Mouse (Mus musculus): ENCODE measurements around the gene Psapl1.
"Not testable (repeated sequence)": the region's sequence is repeated elsewhere in the genome, so short reads cannot be mapped to it uniquely, and the experiment has no call there.

The Psapl1 gene

DNA sequence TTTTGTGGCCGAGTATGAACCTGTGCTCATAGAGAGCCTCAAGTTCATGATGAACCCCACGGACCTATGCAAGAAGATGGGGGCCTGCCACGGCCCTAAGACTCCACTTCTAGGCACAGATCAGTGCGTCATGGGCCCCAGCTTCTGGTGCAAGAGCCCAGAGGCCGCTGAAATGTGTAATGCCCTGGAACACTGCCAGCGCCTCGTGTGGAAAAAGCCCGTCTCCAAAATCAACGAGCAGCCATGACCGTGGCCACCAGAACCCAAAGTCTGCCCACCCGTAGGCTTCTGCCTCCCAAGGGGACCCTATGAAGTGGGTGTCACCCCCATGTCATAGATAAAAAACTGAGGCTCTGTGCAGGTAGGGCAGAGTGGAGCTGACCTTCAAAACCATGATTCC lies 1.6 kb downstream of the Psapl1 start:
- peak in 1 of 2 experiments; percentile 20 for DNase-seq

- DNase-seq: no peak
Measured at GRCm38 (mm10) chr5:36208803-36209202, 5.0 kb downstream of the Psapl1 start.

- DNase-seq: no peak
Measured at GRCm38 (mm10) chr5:36213310-36213709, 9.5 kb downstream of the Psapl1 start.

DNA sequence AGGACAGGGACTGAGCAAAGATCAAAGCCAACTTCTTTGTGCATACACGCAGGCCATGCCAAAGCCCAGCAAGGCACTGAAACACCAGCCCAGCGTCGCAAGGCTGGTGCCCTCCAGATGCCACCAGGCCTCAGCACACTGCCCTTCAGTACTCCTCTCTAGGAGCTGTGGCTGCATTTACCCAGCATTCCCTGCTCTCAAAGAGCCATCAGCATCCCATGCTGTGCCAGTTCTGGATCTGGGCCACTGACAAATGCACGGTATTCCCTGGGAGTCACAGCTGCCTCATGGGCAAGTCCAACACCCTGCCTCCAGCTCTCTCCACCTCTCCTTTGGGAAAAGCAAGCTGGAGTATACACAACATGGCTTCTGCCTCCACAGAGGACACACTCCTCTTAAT lies 16.3 kb downstream of the Psapl1 start:
- no peak for DNase-seq

DNA sequence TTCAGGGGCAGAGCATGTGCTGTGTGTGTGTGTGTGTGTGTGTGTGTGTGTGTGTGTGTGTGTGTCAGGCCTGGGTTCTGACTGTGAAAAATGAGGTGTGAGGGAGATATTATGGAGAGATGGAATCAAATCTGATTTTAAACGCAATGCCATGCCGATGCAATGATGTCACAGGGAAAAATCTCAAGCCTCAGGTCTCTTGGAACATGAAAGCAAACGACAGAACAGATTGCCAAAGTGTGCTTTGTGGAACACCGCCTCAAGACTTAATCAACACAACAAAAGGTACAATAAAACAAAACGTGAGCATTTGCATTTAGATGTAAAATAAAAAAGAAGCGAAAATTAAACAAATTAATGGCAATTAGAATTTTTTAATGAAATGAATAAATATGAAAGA lies 16.8 kb downstream of the Psapl1 start:
- DNase-seq: no peak

DNA sequence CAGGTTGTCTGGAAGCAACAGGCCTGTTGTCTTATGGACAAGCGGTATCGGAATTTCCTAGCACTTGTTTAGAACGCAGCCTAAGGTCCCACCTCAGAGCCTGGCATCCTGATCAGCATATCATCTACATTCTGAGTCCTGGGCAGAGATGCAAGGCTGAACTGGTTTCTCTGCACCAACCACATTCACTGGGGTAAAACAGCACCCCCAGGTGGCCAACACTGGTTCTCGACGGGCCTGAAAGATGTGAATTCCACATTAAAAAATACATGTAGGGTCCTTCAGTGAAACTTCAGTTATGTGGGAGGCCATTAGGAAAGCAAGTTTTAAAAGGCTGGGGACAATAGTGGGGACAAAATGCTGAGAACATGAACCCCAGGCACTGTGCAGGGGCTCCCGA lies 20.0 kb downstream of the Psapl1 start:
- DNase-seq: peak; percentile 47 to 68

- DNase-seq: no peak
Measured at GRCm38 (mm10) chr5:36225855-36226254, 22.0 kb downstream of the Psapl1 start.

GRCm38 (mm10) chr5:36226296-36226695 lies 22.5 kb downstream of the Psapl1 start:
- DNase-seq: peak in 1 of 2 experiments; percentile 30

DNA sequence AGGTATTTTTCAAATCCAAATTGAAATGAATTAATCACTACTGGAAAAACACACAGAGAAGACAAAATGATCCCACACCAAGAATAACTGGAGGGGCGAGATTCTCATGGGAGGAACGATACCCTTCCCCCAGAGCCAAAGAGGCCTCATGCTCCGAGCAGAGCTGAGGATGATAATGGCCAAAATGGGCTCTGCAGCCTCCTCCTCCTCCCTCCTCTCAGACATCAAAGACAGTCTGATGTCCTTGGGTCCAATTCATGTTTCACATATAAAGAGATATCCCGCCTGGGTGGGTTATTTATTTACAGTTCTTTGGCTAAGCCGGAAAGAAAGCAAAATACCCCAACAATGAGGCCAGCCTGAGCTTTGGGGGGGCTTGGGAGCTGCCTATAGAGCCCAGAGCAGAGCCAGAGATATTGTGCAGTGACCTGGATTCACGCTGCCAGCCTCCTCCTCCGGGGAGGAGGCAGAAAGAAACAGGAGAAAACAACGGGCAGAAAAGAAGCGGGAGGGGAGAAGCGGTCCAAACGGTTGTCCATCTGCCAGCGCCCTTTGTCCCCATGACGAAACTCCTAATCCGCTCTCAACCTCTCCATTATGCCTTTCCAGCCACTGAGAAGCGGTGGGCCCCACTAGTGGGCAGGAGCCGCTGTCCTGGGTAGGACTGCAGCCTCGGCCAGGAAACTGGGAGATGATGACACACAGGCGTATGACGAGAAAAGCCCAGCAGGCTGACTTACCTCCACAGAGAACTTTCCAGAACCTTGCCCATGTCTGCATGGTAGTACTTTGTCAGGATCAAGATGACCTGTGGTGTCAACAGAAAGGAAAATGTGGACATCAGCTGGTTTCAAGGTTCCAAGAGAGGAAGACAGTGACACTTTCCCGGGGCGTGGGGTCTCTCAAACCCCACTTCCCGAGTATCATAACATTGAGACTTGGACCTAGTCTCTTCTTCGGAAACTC lies 24.9 kb downstream of the Psapl1 start:
- no peak for DNase-seq

- DNase-seq: no peak
Measured at GRCm38 (mm10) chr5:36230301-36230780, 26.5 kb downstream of the Psapl1 start.

- not testable (repeated sequence) for DNase-seq
Measured at GRCm38 (mm10) chr5:36237526-36237925, 33.7 kb downstream of the Psapl1 start.

GRCm38 (mm10) chr5:36248022-36248421 lies 44.2 kb downstream of the Psapl1 start:
- no peak for DNase-seq

- DNase-seq: peak; percentile 19 to 61
Measured at GRCm38 (mm10) chr5:36252746-36253504, 49.1 kb downstream of the Psapl1 start.

DNA sequence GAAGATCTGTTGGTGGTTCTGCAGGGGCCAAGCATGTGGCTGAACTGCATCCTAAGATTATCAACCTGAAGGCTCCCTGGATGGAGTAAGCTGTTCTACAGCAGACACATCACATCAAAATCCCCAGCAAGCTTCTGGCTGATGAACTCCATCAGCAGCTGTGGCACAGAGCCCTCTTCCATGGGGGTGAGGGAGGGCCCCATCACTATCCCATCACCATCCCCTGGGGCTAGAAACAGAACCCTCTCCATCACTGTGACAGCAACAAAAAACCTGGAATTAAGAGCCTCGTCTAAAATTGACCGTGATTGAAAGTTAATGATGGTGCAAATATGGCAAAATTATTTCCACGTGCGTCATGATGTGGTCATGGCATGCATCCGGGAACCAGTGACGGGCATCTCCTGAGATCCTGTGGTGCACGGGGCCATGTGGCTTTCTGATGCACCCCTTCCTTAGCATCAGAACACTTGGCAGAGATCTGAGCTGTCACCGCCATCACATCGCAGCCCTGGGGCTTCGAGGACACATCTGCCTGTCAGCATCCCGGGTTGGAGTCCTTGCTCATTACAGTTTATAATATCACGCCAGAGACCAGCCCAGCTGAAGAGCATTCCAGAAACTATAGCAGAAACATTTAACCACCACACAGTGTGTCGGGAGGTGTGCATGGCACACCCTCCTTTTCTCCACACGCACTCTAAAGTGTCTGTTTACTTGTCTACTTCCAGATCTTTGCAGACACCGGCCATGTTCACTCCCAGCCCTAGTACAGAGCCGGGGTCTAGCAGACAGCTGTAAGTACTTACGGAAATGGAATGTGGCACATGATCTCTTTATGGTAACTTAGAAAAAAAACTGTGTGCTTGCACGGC lies 51.1 kb downstream of the Psapl1 start:
- peak; percentile 24 to 54 for DNase-seq

All from lung, postnatal 4 days (tissue).